Mouse (Mus musculus): ENCODE data around the gene Sos2.
A peak's percentile ranks its signal among the peaks of the same experiment; 100 is the strongest.

The Sos2 gene

DNA sequence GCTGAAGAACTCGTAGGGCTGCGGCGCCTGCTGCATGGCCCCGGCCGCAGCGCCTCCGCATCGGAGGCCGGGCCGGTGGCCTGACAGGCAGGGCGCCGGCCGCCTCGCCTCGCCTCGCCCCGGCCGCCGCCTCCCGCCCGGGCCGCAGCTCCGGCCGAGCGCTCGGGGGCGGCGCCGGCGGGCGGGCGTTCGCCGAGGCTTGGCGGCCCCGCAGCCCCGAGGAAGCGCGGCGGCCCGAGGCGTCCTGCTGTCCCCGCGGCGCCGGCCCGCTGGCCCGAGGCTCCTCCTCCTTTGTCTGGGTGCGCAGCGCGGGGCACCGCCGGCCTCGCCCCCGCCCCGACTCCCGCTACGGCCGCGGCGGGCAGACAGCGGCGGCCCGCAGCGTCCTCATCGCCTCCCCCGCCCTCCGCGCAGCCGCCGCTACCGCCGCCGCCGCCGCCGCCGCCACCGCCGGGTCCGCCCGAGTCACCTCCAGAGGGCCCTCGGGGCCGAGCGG, at the start of gene Sos2:
Gene Sos2 (minus strand): TSS at position 287 of the 496 bp plus-strand sequence.
- ATAC-seq (ENCODE audit: insufficient number of reproducible peaks, low FRiP score, low TSS enrichment): peak; percentile 67

DNA sequence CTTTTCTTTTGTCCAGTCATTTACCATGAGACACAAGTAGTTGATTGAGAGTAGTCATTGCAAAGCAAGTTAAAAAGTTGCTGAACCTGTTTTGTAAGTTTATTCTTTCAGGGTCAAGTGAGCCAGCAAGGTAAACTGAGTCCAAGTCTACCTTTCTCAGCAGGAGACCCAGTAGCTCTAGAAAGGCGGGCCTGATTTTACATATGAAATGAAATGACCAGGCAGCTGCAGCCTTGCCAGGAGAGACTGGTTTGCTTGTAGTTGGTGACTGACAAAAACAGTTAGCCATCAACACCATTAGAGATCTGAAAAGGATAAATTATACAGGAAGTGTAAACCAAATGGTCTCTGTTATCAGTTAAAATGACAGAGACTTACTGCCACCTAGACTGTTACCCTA, 48.7 kb upstream of the Sos2 start:
- ATAC-seq (ENCODE audit: insufficient number of reproducible peaks, low FRiP score, low TSS enrichment): no peak

DNA sequence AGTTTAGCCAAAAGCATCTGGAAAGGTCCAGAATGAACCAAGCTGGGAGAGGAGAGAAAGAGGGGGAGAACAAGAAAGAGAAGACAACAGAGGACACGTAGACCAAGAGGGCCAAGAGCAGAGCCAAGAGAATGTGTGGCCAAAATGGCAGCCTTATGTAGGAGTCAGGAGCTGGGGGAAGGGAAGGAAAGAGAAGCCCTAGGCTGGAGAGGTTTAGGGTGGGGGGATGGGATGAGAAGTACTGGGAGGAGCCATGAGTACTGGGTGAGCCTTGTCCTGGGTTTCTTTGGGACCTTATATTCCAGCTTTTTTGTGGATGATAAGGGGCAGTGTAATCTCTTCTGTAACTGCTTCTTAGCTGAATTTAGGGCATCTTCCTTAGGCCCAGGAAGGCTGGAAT, 47.6 kb upstream of the Sos2 start:
- ATAC-seq (ENCODE audit: insufficient number of reproducible peaks, low FRiP score, low TSS enrichment): no peak

- peak; percentile 95 for ATAC-seq (ENCODE audit: insufficient number of reproducible peaks, low FRiP score, low TSS enrichment)
These were observed 43.2 kb upstream of the Sos2 start, which contains the start of the genes L2hgdh and Atp5s for GRCm38 (mm10) chr12:69724711-69725460. Gene L2hgdh, minus strand, starts transcription at chr12:69724873. Gene Atp5s, plus strand, starts transcription at chr12:69724950.

- no peak for ATAC-seq (ENCODE audit: insufficient number of reproducible peaks, low FRiP score, low TSS enrichment)
These were observed 42.5 kb upstream of the Sos2 start for GRCm38 (mm10) chr12:69724018-69724710.

DNA sequence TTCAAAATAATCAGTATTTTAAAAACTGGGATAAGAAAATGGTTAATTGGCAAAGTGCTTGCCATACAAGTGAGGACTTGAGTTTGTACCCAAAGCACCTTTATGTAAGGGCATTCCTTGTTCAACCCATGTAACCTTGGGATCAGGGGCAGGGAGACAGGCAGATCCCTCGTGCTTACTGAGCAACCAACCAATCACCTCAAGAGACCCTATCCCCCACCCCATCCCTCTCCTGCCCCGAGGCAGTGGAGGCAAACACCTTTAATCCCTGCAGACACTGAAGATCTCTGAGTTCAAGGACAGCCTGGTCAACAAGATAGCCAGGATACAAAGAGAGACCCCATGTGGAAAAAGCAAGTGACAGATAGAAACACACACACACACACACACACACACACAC, 41.7 kb upstream of the Sos2 start:
- ATAC-seq (ENCODE audit: insufficient number of reproducible peaks, low FRiP score, low TSS enrichment): no peak

GRCm38 (mm10) chr12:69722857-69723256, 41.2 kb upstream of the Sos2 start:
- no peak for ATAC-seq (ENCODE audit: insufficient number of reproducible peaks, low FRiP score, low TSS enrichment)

DNA sequence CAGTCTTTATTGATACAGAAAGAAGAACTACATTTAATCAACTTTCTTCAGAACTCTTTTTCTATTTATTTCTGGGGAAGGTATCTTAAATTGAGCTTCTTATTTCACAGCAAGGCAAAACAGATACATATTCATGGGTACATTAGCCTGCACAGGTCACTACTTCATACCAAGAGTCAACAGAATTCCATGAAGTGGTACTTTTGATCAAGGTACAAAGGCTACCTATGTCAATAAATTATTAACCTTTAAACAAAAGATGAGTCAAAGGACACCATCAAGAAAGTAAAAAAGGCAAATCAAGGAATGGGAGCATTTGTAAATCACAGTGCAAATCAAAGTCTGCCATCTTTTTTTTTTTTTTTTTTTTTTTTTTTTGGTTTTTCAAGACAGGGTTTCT, 32.0 kb upstream of the Sos2 start:
- no peak for ATAC-seq (ENCODE audit: insufficient number of reproducible peaks, low FRiP score, low TSS enrichment)

DNA sequence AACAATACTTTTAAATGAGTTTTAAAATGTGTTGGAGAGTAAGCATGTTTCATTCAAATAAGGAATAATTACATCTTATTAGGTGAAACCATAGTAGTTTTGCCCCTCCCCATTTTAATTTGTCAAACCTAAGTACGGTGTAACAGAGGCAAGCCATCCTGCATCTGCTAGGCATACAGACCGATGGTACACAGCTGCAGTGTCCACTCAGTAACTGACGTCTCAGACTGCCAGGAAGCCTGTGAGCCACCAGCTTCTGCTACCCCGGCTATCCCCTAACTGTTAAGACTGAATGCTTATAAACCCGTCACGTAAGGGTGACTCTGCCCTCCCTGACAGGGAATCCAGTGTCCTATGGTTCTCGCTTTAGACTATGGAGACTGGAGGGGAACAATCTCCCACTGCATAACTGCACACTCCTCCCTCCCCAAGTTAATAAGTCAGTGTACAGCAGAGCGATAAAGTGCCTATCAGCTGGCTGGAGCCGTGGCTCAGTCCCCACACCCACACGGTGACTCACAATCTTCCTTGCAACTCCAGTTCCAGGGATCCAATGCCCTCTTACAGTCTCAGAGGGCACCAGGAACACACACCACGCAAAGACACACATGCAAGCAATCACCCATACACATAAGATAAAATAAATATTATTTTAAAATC, 23.3 kb upstream of the Sos2 start:
- no peak for ATAC-seq (ENCODE audit: insufficient number of reproducible peaks, low FRiP score, low TSS enrichment)

DNA sequence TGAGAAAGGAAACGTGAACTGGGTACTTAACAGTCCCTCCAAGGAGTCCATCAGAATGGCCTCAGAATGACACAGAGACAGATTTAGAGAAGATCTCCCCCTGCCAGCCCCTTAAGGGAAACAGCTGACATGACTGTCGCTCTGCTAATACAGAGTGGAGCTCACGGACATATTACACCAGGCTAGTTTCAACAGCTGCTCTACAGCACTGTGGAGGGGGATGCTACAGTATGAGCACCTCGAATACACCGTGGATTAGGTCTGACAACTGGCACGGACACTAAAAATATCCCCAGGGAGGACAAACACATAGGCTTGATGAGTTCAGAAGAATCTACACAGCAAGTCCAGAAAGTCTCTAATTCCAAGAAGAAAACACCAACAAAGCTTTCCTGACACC, 16.7 kb upstream of the Sos2 start:
- ATAC-seq (ENCODE audit: insufficient number of reproducible peaks, low FRiP score, low TSS enrichment): no peak

GRCm38 (mm10) chr12:69696746-69697145, 15.1 kb upstream of the Sos2 start:
- ATAC-seq (ENCODE audit: insufficient number of reproducible peaks, low FRiP score, low TSS enrichment): no peak

DNA sequence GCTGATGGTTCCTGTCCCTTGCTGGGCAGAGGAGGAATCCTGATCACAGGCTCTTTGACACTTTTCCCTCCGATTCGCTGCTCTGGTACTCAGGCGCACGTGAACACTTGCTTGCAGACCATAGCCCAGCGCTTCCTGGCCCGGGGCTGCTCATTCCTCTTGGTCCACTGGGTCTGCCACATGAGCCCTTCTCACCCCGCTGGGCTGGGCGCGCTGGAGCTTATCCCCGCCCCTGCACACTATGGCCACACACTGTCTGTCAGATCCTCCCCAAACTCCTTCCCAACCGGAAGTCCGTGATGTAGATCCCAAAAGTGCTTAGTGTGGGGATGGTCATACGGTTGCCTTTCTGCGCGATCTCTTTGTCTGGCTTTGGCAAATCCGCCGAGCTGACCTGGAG, 11.8 kb upstream of the Sos2 start:
- no peak for ATAC-seq (ENCODE audit: insufficient number of reproducible peaks, low FRiP score, low TSS enrichment)

- ATAC-seq (ENCODE audit: insufficient number of reproducible peaks, low FRiP score, low TSS enrichment): no peak
These were observed 9.1 kb upstream of the Sos2 start for GRCm38 (mm10) chr12:69690714-69691113.

DNA sequence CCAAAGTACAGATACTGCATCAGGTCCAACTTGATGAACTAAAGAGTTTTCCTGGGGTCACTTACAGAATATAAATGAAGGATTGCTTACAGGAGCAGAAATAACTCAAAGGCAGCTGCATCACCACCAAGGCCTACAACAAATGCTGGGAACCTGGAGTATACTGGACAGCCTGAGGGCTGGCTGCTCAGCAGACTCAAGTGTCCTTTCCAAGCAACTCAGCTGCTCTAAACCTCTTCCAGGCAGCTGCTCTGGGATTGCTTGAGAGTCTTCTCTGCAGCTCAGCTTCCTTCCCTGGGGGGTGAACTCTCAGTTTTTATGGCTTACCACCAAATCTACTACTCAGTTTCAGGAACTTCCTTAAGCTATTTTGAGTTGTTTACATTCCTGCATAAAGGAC, 7.4 kb upstream of the Sos2 start:
- ATAC-seq (ENCODE audit: insufficient number of reproducible peaks, low FRiP score, low TSS enrichment): no peak

DNA sequence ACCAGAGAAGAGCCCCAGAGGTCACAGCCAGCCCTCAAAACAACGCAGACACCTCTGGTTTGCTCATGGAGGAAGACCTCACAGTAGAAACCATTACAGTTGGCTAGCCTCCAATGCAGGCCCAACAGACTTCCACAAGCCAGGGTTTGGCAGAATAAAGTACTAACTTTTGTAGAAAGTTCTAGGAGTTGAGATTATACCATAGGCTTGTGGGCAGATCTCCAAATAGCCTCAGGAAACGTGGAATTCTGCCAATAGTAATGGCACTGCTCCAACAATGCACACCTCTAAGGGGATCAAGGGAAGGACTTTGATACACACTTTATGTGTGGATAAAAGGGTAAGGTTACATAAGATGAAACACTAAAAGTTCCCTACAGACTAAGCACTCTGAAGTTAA, 6.7 kb upstream of the Sos2 start:
- no peak for ATAC-seq (ENCODE audit: insufficient number of reproducible peaks, low FRiP score, low TSS enrichment)

DNA sequence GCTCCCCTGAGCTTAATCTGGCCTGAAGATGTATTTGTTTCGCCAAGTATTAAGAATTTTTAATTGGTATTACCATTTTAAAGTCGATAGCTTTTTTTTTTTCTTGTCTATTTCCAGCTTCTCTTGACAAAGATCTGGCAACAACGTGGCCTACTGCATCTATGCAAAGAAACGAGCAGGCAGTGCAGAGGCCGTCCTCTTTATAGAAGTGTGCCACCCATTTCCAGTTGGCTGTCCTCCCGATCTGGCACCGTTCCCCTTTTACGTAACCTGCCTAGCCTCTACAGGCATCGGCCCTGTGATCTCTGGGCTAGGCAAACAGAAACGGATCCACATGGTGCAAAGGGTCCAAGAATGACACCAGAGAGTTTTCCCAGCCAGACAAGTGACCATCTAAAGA, 1.9 kb upstream of the Sos2 start:
- peak; percentile 78 for ATAC-seq (ENCODE audit: insufficient number of reproducible peaks, low FRiP score, low TSS enrichment)

- ATAC-seq (ENCODE audit: insufficient number of reproducible peaks, low FRiP score, low TSS enrichment): no peak
These were observed 1.3 kb upstream of the Sos2 start for GRCm38 (mm10) chr12:69682788-69683419.

DNA sequence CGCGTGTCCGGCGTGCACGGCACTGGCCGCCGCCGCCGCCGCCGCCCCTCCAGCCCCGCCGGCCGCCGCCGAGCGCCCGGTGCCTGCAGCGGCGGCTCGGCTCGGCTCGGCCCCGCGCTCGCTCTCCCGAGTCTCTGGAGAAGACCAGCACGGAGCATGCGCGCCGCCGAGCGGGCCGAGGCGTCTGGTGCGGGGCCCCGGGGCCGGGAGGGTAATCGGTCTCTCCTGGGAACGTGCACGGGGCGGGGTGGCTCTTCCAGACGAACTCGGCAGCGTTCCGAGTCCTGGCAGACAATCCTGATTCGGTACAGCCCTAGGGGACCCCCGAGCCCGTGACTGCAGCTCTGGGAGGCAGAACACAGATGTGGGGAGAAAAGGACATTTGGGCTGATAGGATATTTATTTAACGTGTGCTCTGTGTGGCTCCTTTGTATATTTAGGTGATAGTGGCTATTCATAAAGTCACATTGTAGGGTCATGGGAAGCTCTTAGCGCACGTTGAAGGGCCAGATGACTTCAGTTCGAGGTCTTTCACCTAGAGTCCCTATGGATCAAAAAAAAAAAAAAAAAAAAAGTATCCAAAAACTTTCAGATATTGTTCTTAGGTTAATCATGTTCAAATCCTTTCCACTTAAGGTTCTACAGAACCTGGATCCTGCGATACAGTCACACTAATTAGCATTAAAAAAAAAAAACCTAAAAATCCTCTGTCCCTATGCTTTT, 574 bp upstream of the Sos2 start:
- ATAC-seq (ENCODE audit: insufficient number of reproducible peaks, low FRiP score, low TSS enrichment): peak; percentile 79

- no peak; the same call in 1 of the 2 replicates for ATAC-seq (ENCODE audit: insufficient number of reproducible peaks, low FRiP score, low TSS enrichment)
These were observed 752 bp downstream of the Sos2 start for GRCm38 (mm10) chr12:69680635-69681565.

Measured in cerebellum, adult (tissue).